Mouse (Mus musculus) thymus, adult 2 months (tissue): ENCODE data around the gene Vps39. TPM values are rescaled to one million over a fixed set of nuclear protein-coding genes. Genes with fewer than 3 reads are reported as not detected.

Experiments
- DNase-seq: peaks from one replicate; pipeline ENCODE4 v3.0.0; 2021
- H3K27ac ChIP-seq: fragments of 200-500 bp; 2 replicates; pipeline ENCODE4 v1.5.1; 2012; ENCODE audit warnings: low read length, control low read depth; ENCODE audit not compliant: control insufficient read depth, insufficient read depth
- H3K27me3 ChIP-seq: fragments of 200-500 bp; 2 replicates; pipeline ENCODE4 v1.6.1; 2012; ENCODE audit warnings: mild to moderate bottlenecking, low read length, moderate library complexity, mixed read lengths; ENCODE audit not compliant: control insufficient read depth, insufficient read depth
- H3K36me3 ChIP-seq: fragments of 200-500 bp; 2 replicates; pipeline ENCODE4 v1.6.1; 2012; ENCODE audit warnings: mild to moderate bottlenecking, low read length, moderate library complexity; ENCODE audit not compliant: control insufficient read depth, insufficient read depth
- H3K4me1 ChIP-seq: fragments of 200-500 bp; replicated peaks from 2 replicates; pipeline ENCODE4 v1.6.1; 2012; ENCODE audit warnings: low read length; ENCODE audit not compliant: control insufficient read depth, insufficient read depth
- H3K4me3 ChIP-seq: fragments of 200-500 bp; 2 replicates; pipeline ENCODE4 v1.5.1; 2012; ENCODE audit warnings: mild to moderate bottlenecking, low read length, control low read depth, moderate library complexity; ENCODE audit not compliant: control insufficient read depth, insufficient read depth
- CTCF ChIP-seq: fragments of 200-500 bp; IDR thresholded peaks from 2 replicates; pipeline ENCODE4 v1.5.1; 2012; ENCODE audit warnings: mild to moderate bottlenecking, control low read depth, low read length, moderate library complexity, borderline replicate concordance; ENCODE audit not compliant: control insufficient read depth, poor library complexity, insufficient read depth; ENCODE audit errors: extremely low read depth
- POLR2A ChIP-seq: fragments of 200-500 bp; IDR thresholded peaks from 2 replicates; pipeline ENCODE4 v1.6.1; 2012; ENCODE audit warnings: mild to moderate bottlenecking, low read length, control low read depth, moderate library complexity; ENCODE audit not compliant: control insufficient read depth, poor library complexity, insufficient read depth; ENCODE audit errors: extremely low read depth
- WGBS: fragments of 180-500 bp; shearing (Covaris S2); methylation state at CpG from one replicate; pipeline ENCODE4 v1.1.7; 2018; 5-methylcytosine and 5-hydroxymethylcytosine counted together
- polyA plus RNA-seq: library from polyadenylated mRNA; depleted of rRNA; stranded (reverse); fragments of >200 nt; gene quantifications from 2 replicates; pipeline ENCODE4 v1.2.3, GENCODE M21; 2012

Vps39 gene
- polyA plus RNA-seq, 1 experiment, result 40.8 TPM

- WGBS, result 58% methylated on average over 3 of the region's 3 CpGs
- Histone ChIP-seq H3K36me3 (no peaks in the 10 kb centered on the region), H3K4me3 (no peak overlapping the region), H3K4me1 (no peaks in the 10 kb centered on the region; the same call in 1 of the 2 replicates), H3K27me3 (no peaks in the 10 kb centered on the region), H3K27ac (no peak overlapping the region)
- TF ChIP-seq CTCF (no peak), POLR2A (no peak)
- no peak for DNase-seq
These were observed 48.8 kb downstream of the Vps39 start for GRCm38 (mm10) chr2:120304113-120304512.

- Histone ChIP-seq H3K27ac (no peak overlapping the region), H3K36me3 (no peaks in the 10 kb centered on the region), H3K27me3 (no peaks in the 10 kb centered on the region), H3K4me1 (no peaks in the 10 kb centered on the region; the same call in 1 of the 2 replicates), H3K4me3 (no peak overlapping the region)
- TF ChIP-seq CTCF (no peak), POLR2A (no peak)
- DNase-seq, result no peak
- 97% methylated on average over 6 of the region's 6 CpGs for WGBS
These were observed 51.9 kb downstream of the Vps39 start for GRCm38 (mm10) chr2:120301076-120301475.

GRCm38 (mm10) chr2:120299866-120300265, 53.1 kb downstream of the Vps39 start:
- Histone ChIP-seq H3K27me3 (no peaks in the 10 kb centered on the region), H3K4me3 (no peak overlapping the region), H3K4me1 (no peaks in the 10 kb centered on the region; the same call in 1 of the 2 replicates), H3K36me3 (no peaks in the 10 kb centered on the region), H3K27ac (no peak overlapping the region)
- no peak for DNase-seq
- 81% methylated on average over 4 of the region's 4 CpGs for WGBS
- no peak for TF ChIP-seq CTCF

GRCm38 (mm10) chr2:120296160-120296559, 56.8 kb downstream of the Vps39 start:
- no peak for TF ChIP-seq CTCF
- no peak for TF ChIP-seq POLR2A

GRCm38 (mm10) chr2:120291471-120292078, 61.4 kb downstream of the Vps39 start:
- Histone ChIP-seq H3K27ac (no peak overlapping the region), H3K4me1 (no peaks in the 10 kb centered on the region), H3K36me3 (no peaks in the 10 kb centered on the region), H3K4me3 (no peak overlapping the region), H3K27me3 (no peaks in the 10 kb centered on the region)
- 80% methylated on average over 9 of the region's 9 CpGs for WGBS
- DNase-seq, result no peak
- no peak for TF ChIP-seq POLR2A
- no peak for TF ChIP-seq CTCF

More at GRCm38 (mm10) chr2:120296160-120296559, 56.8 kb downstream of the Vps39 start:
- no peak for DNase-seq
- H3K4me3 ChIP-seq, result no peak overlapping the region
- H3K27me3 ChIP-seq, result no peaks in the 10 kb centered on the region
- H3K4me1 ChIP-seq, result no peaks in the 10 kb centered on the region
- H3K36me3 ChIP-seq, result no peaks in the 10 kb centered on the region
- 39% methylated on average over 2 of the region's 2 CpGs for WGBS
- no peak overlapping the region for H3K27ac ChIP-seq

GRCm38 (mm10) chr2:120288995-120289394, 63.9 kb downstream of the Vps39 start, which contains the start of gene Pla2g4d:
Pla2g4d (minus strand) TSS chr2:120289197.
- no peak for DNase-seq
- Histone ChIP-seq H3K4me3 (no peak within 1 kb of the TSS), H3K27ac (no peak within 1 kb of the TSS), H3K36me3 (no peaks in the 10 kb centered on the region), H3K4me1 (no peaks in the 10 kb centered on the region), H3K27me3 (no peaks in the 10 kb centered on the region)
- TF ChIP-seq POLR2A (no peak), CTCF (no peak)
- 66% methylated on average over 5 of the region's 5 CpGs for whole genome bisulfite sequencing

- 92% methylated on average over 3 of the region's 3 CpGs for WGBS
- no peak for TF ChIP-seq CTCF
- no peak for TF ChIP-seq POLR2A
These were observed 64.5 kb downstream of the Vps39 start for GRCm38 (mm10) chr2:120288401-120288800.

More at GRCm38 (mm10) chr2:120288401-120288800, 64.5 kb downstream of the Vps39 start:
- H3K36me3 ChIP-seq, result no peaks in the 10 kb centered on the region
- H3K27me3 ChIP-seq, result no peaks in the 10 kb centered on the region
- no peak for DNase-seq
- H3K4me3 ChIP-seq, result no peak overlapping the region
- H3K27ac ChIP-seq, result no peak overlapping the region
- no peaks in the 10 kb centered on the region for H3K4me1 ChIP-seq
